8 mouse cellular contexts compared by ENCODE assay signal in the genomic region with DNA sequence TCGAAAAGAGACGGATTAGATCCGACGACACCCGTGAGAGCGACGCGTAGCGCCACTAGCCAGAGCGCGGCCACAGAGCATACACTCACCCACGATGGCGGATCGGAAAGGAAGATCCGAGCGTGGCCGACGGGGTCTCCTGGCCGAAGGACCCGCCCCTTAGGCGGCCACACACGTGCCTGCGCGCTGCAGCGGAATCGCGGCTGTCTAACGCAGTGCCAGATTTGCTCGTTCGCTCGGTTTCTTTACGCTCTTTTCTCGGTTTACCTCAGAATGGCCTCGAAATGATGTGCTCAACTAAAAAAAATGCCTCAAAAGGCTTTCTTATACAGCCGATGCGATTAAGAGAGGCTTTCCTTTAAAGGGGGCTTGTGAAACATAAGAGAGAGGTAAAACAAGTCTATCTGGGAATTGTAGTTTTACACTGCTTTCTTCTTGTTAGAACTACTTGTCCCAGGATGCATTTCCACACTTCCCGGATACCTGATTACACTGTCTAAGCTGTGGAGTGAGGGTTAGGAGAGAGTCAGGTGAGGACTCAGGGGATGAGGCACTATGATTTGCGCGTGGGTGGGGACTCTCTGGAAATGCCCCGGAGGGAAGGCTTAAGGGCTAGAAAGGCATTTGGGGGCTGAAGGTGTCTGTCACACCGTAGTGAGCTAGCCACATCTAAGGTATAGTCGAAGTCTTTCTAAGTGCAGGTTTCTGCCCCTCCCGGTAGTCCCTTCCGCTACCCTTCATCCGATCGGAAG. TPM values are rescaled to one million over a fixed set of nuclear protein-coding genes. Genes with fewer than 3 reads are reported as not detected.
DNase-seq lines count a peak whose midpoint lies in the region; ATAC-seq and TF ChIP-seq lines count a peak whose summit lies in the region.

A gene (plus strand): TSS at position 199 of the 752 bp plus-strand sequence.
A gene (minus strand): TSS at position 358 of the 752 bp plus-strand sequence.

- peak within 1 kb of the TSS; percentile 47 for H3K4me3 ChIP-seq in cortical plate, adult 2 months (ENCODE audit: insufficient read depth, low read length)
- H3K4me3 ChIP-seq in megakaryocyte, embryonic 14.5 days (replicated peaks) = peak within 1 kb of the TSS; percentile 97

- peak; percentile 84 to 89 for DNase-seq in gastrocnemius, adult 8-10 months (ENCODE audit: low spot score in 2 of 2)
- DNase-seq in hindlimb bud, embryonic 11.5 days (ENCODE audit: extremely low spot score, low read depth, low spot score) = peak; percentile 91
- DNase-seq in left cerebral cortex, adult 8-10 months (ENCODE audit: low spot score in 2 of 2) = peak; percentile 87 to 91
- DNase-seq in right cerebral cortex, postnatal 10 days (ENCODE audit: low spot score in 2 of 2) = peak; percentile 94
- DNase-seq in urinary bladder, postnatal 25 days (ENCODE audit: low spot score) = peak; percentile 98

- no peaks in the 10 kb centered on the region for H3K9me3 ChIP-seq in megakaryocyte, embryonic 14.5 days

- TF ChIP-seq POLR2A in cortical plate, adult 2 months (IDR thresholded peaks at IDR 0.05; ENCODE audit: extremely low read depth, insufficient read depth, low read length) = peak; percentile 95

- H3K27me3 ChIP-seq in megakaryocyte, embryonic 14.5 days (replicated peaks) = no peaks in the 10 kb centered on the region

- no peak for TF ChIP-seq CTCF in cortical plate, adult 2 months (IDR thresholded peaks at IDR 0.05; ENCODE audit: extremely low read depth, insufficient read depth, low read length)

- no peaks in the 10 kb centered on the region for H3K4me1 ChIP-seq in cortical plate, adult 2 months (ENCODE audit: control insufficient read depth, insufficient read depth, low read length)
- H3K4me1 ChIP-seq in megakaryocyte, embryonic 14.5 days = peaks cover 22% of the 10 kb centered on the region

- H3K27ac ChIP-seq in cortical plate, adult 2 months (ENCODE audit: insufficient read depth, low read length) = peak within 1 kb of the TSS; percentile 76

- H3K36me3 ChIP-seq in megakaryocyte, embryonic 14.5 days (replicated peaks; ENCODE audit: low read length) = peaks cover 34% of the 10 kb centered on the region

- ATAC-seq in activated CD4-positive, CD25-positive, alpha-beta regulatory T cell, adult 4 months = peak; percentile 91

RNA-seq across cellular contexts. Expression of the first gene that starts in this region (rescaled TPM):
- 1 to 10 TPM in 1 of 2 experiments, under 1 TPM in 1; 0.78 to 1.2 TPM for polyA plus RNA-seq in activated CD4-positive, CD25-positive, alpha-beta regulatory T cell, adult 4 months (2017; shearing (Covaris generic))
- polyA plus RNA-seq in cortical plate, adult 2 months (2012; rRNA removed) = 0.13 and 0.17 TPM in 2 replicates
- not detected for total RNA-seq in gastrocnemius, adult 8-10 months (2022)
- under 1 TPM in 2 of 4 experiments, not detected in 2; 0.44 to 0.65 TPM for total RNA-seq in left cerebral cortex, adult 8-10 months (2022)
- not detected in 2 replicates for polyA plus RNA-seq in megakaryocyte, embryonic 14.5 days (2012; ENCODE audit: insufficient read depth, low replicate concordance)

RNA-seq across cellular contexts. Expression of the second gene that starts in this region (rescaled TPM):
- 1,000 to 10,000 TPM; 1,318 to 1,662 TPM for polyA plus RNA-seq in activated CD4-positive, CD25-positive, alpha-beta regulatory T cell, adult 4 months (2017; shearing (Covaris generic))
- polyA plus RNA-seq in cortical plate, adult 2 months (2012; rRNA removed) = 605 and 617 TPM in 2 replicates
- 100 to 1,000 TPM; 401 to 487 (median 425) TPM for total RNA-seq in gastrocnemius, adult 8-10 months (2022)
- total RNA-seq in left cerebral cortex, adult 8-10 months (2022) = 100 to 1,000 TPM; 532 to 582 (median 543) TPM
- 9.5 and 110 TPM in 2 replicates for polyA plus RNA-seq in megakaryocyte, embryonic 14.5 days (2012; ENCODE audit: insufficient read depth, low replicate concordance)

Comparison
In these comparisons a context has a peak if more than half of its experiments do, and no peak if none do; other contexts are left out.
1. Peak in every context shown above with its lines: DNase-seq, ATAC-seq, H3K4me3 ChIP-seq and H3K27ac ChIP-seq.